Mouse (Mus musculus) hindbrain, embryonic 16.5 days (tissue): ENCODE results near the gene Sipa1l1. TPM values are rescaled to one million over a fixed set of nuclear protein-coding genes. Genes with fewer than 3 reads are reported as not detected.

Experiments
- ATAC-seq: fragments of 200-750 bp; cut with Nextera tagmentation; 2 replicates; pipeline ENCODE4 v1.8.0; 2017; ENCODE audit warnings: moderate TSS enrichment, moderate library complexity
- H3K27ac ChIP-seq: fragments of 300-500 bp; sonication (generic); 2 replicates; pipeline ENCODE4 v1.5.1; 2014; ENCODE audit warnings: low read depth, mild to moderate bottlenecking, control low read depth, low read length, moderate library complexity
- H3K27me3 ChIP-seq: fragments of 300-500 bp; sonication (generic); replicated peaks from 2 replicates; pipeline ENCODE4 v1.6.1; 2014; ENCODE audit warnings: low read length; ENCODE audit not compliant: control insufficient read depth, insufficient read depth
- H3K36me3 ChIP-seq: fragments of 300-500 bp; sonication (generic); 2 replicates; pipeline ENCODE4 v1.6.1; 2014; ENCODE audit warnings: mild to moderate bottlenecking, low read length, moderate library complexity, mixed read lengths; ENCODE audit not compliant: control insufficient read depth, insufficient read depth
- H3K4me1 ChIP-seq: fragments of 300-500 bp; sonication (generic); 2 replicates; pipeline ENCODE4 v1.6.1; 2014; ENCODE audit warnings: low read depth, low read length; ENCODE audit not compliant: control insufficient read depth, insufficient read depth
- H3K4me2 ChIP-seq: fragments of 300-500 bp; sonication (generic); 2 replicates; pipeline ENCODE4 v1.6.1; 2014; ENCODE audit warnings: mild to moderate bottlenecking, low read length, control low read depth, moderate library complexity
- H3K4me3 ChIP-seq: fragments of 300-500 bp; sonication (generic); 2 replicates; pipeline ENCODE4 v1.5.1; 2014; ENCODE audit warnings: mild to moderate bottlenecking, low read length, control low read depth, moderate library complexity
- H3K9ac ChIP-seq: fragments of 300-500 bp; sonication (generic); 2 replicates; pipeline ENCODE4 v1.6.1; 2014; ENCODE audit warnings: low read depth, mild to moderate bottlenecking, control low read depth, low read length, moderate library complexity
- H3K9me3 ChIP-seq: fragments of 300-500 bp; sonication (generic); 2 replicates; pipeline ENCODE4 v1.6.1; 2014; ENCODE audit warnings: mild to moderate bottlenecking, low read length, moderate library complexity; ENCODE audit not compliant: control insufficient read depth
- WGBS: fragments of 180-500 bp; shearing (Covaris S2); extraction: QIAGEN DNeasy Blood & Tissue Kit; methylation state at CpG from one replicate; pipeline ENCODE4 v1.1.7; 2014; 5-methylcytosine and 5-hydroxymethylcytosine counted together
- polyA plus RNA-seq: library from polyadenylated mRNA; unstranded; fragments of >200 nt; fragmentation: Nextera tagmentation; extraction: Ambion mirVana; gene quantifications from 2 replicates; pipeline ENCODE4 v1.2.1, GENCODE M21; 2015

Sipa1l1 gene
- polyA plus RNA-seq, 1 experiment from 2014 or later = 11.2 TPM

- ATAC-seq = no peak
- Histone ChIP-seq H3K36me3 (0 out of 2 replicates have a peak, but pooled peaks cover 3% of the 10 kb centered on the region), H3K27me3 (no peaks in the 10 kb centered on the region), H3K4me3 (no peak overlapping the region), H3K27ac (no peak overlapping the region), H3K4me2 (no peak overlapping the region), H3K9ac (no peak overlapping the region), H3K9me3 (no peaks in the 10 kb centered on the region), H3K4me1 (no peaks in the 10 kb centered on the region)
- WGBS = 91% methylated on average over 5 of the region's 5 CpGs
Observed at GRCm38 (mm10) chr12:82357431-82357830, 188.3 kb downstream of the Sipa1l1 start.

GRCm38 (mm10) chr12:82362796-82363195 lies 193.7 kb downstream of the Sipa1l1 start:
- Histone ChIP-seq H3K27me3 (no peaks in the 10 kb centered on the region), H3K27ac (no peak overlapping the region), H3K36me3 (0 out of 2 replicates have a peak, but pooled peaks cover 1% of the 10 kb centered on the region), H3K4me3 (no peak overlapping the region), H3K4me2 (no peak overlapping the region), H3K4me1 (no peaks in the 10 kb centered on the region), H3K9ac (no peak overlapping the region), H3K9me3 (no peaks in the 10 kb centered on the region)
- no peak for ATAC-seq
- WGBS = 92% methylated on average over 9 of the region's 9 CpGs

GRCm38 (mm10) chr12:82364186-82364585 lies 195.1 kb downstream of the Sipa1l1 start:
- ATAC-seq = no peak
- Histone ChIP-seq H3K4me3 (no peak overlapping the region), H3K27me3 (no peaks in the 10 kb centered on the region), H3K9me3 (no peaks in the 10 kb centered on the region), H3K27ac (no peak overlapping the region), H3K4me1 (no peaks in the 10 kb centered on the region), H3K9ac (no peak overlapping the region), H3K36me3 (no peaks in the 10 kb centered on the region), H3K4me2 (no peak overlapping the region)
- 77% methylated on average over 7 of the region's 7 CpGs for WGBS

DNA sequence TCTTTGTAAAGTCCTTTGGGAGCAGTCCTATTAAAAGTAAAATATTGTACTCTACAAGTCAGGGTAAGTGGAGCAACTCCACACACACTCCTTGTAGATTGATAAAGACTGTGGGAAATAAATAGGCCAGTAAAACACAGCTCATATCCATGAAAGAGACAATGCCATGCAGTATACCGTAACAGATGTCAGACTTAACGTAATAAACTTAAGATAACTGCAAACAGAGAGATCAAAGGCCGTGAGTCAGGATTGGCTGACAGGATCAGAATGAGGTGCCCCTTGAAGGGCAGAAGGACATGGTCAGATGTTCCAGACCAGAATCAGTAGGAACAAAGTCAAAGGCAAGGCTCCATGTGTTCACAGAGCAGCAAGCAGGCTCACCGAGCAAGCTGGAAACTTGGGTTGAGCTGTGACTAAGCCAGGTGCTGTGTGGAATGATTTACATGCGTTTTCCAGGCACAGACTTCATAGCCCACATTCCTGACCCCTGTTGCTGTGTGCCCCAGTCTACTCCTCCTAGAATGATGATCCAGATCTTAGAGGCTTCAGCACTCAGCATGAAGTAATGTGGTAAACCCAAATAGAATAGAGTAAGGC lies 196.3 kb downstream of the Sipa1l1 start:
- H3K9ac ChIP-seq = no peak overlapping the region
- H3K27ac ChIP-seq = no peak overlapping the region
- no peaks in the 10 kb centered on the region for H3K36me3 ChIP-seq
- H3K27me3 ChIP-seq = no peaks in the 10 kb centered on the region
- H3K4me3 ChIP-seq = no peak overlapping the region
- H3K9me3 ChIP-seq = no peaks in the 10 kb centered on the region
- ATAC-seq = no peak
- 70% methylated on average over 5 of the region's 5 CpGs for WGBS
- H3K4me2 ChIP-seq = no peak overlapping the region
- H3K4me1 ChIP-seq = no peaks in the 10 kb centered on the region

DNA sequence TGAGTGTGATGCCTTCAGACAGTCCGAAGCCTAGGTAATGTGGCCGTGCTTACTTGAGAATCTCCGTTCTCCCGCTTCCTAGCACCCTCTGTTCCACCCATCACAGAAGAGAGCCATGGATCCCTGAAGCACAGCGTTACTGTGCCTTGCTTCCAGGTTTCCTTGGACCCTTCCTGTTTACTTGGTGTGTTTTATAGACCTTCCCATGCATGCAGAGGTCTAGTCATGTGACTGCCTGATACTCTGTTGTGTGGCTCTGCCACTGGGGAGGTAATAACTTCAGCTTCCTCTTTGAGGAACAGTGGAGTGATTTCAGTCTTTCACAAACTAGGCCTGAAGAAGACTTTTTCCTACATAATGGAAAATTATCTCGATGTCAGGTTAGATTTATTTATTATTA lies 197.6 kb downstream of the Sipa1l1 start:
- ATAC-seq = no peak
- no peak overlapping the region for H3K4me2 ChIP-seq
- no peaks in the 10 kb centered on the region for H3K27me3 ChIP-seq
- WGBS = 96% methylated on average over 6 of the region's 6 CpGs
- no peaks in the 10 kb centered on the region for H3K4me1 ChIP-seq
- no peak overlapping the region for H3K27ac ChIP-seq
- no peaks in the 10 kb centered on the region for H3K9me3 ChIP-seq
- H3K9ac ChIP-seq = no peak overlapping the region
- H3K36me3 ChIP-seq = no peaks in the 10 kb centered on the region
- no peak overlapping the region for H3K4me3 ChIP-seq

DNA sequence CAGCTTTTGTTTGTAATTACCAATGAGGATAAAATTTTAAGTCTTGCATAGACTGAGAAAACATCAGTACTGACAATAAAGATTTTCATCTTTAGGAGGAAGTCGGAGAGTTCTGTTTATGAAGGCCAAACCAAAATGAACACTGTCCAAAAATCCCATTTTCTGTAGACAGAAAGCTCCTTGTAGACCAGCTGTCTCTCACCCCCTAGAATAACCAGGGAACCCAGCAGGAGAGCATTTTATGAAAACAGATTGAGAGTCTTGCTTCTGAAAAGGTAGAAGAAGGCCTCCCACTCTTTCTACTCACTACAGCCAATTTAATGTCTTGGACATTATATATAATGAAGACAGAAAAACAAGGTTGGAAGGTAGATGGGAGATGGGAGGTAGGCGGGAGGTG lies 198.2 kb downstream of the Sipa1l1 start:
- H3K36me3 ChIP-seq = no peaks in the 10 kb centered on the region
- no peaks in the 10 kb centered on the region for H3K27me3 ChIP-seq
- H3K4me2 ChIP-seq = no peak overlapping the region
- no peak for ATAC-seq
- no peak overlapping the region for H3K9ac ChIP-seq
- no peak overlapping the region for H3K4me3 ChIP-seq
- H3K9me3 ChIP-seq = no peaks in the 10 kb centered on the region
- 91% methylated on average over 2 of the region's 2 CpGs for WGBS
- no peak overlapping the region for H3K27ac ChIP-seq
- no peaks in the 10 kb centered on the region for H3K4me1 ChIP-seq

GRCm38 (mm10) chr12:82367986-82368385 lies 198.9 kb downstream of the Sipa1l1 start:
- 83% methylated on average over 3 of the region's 3 CpGs for WGBS
- no peaks in the 10 kb centered on the region for H3K9me3 ChIP-seq
- no peak for ATAC-seq

GRCm38 (mm10) chr12:82369402-82370160 lies 200.5 kb downstream of the Sipa1l1 start:
- 59% methylated on average over 5 of the region's 5 CpGs for WGBS
- H3K27ac ChIP-seq = no peak overlapping the region

More at GRCm38 (mm10) chr12:82367986-82368385, 198.9 kb downstream of the Sipa1l1 start:
- H3K4me1 ChIP-seq = no peaks in the 10 kb centered on the region
- H3K27me3 ChIP-seq = no peaks in the 10 kb centered on the region
- H3K27ac ChIP-seq = no peak overlapping the region
- H3K4me3 ChIP-seq = no peak overlapping the region
- no peak overlapping the region for H3K9ac ChIP-seq
- no peak overlapping the region for H3K4me2 ChIP-seq
- no peaks in the 10 kb centered on the region for H3K36me3 ChIP-seq

GRCm38 (mm10) chr12:82371266-82371665 lies 202.1 kb downstream of the Sipa1l1 start:
- no peak for ATAC-seq
- WGBS = 83% methylated on average over 3 of the region's 3 CpGs
- no peak overlapping the region for H3K4me2 ChIP-seq
- H3K9me3 ChIP-seq = no peaks in the 10 kb centered on the region
- H3K4me3 ChIP-seq = no peak overlapping the region
- H3K4me1 ChIP-seq = peaks cover 5% of the 10 kb centered on the region; the same call in 1 of the 2 replicates
- H3K27me3 ChIP-seq = no peaks in the 10 kb centered on the region
- no peak overlapping the region for H3K27ac ChIP-seq
- H3K36me3 ChIP-seq = no peaks in the 10 kb centered on the region
- H3K9ac ChIP-seq = no peak overlapping the region

More at GRCm38 (mm10) chr12:82369402-82370160, 200.5 kb downstream of the Sipa1l1 start:
- Histone ChIP-seq H3K9me3 (no peaks in the 10 kb centered on the region), H3K4me3 (no peak overlapping the region), H3K27me3 (no peaks in the 10 kb centered on the region), H3K9ac (no peak overlapping the region), H3K4me1 (peaks cover 5% of the 10 kb centered on the region; the same call in 1 of the 2 replicates), H3K36me3 (no peaks in the 10 kb centered on the region), H3K4me2 (no peak overlapping the region)
- ATAC-seq = no peak
